ENCODE assay signal across 9 mouse cellular contexts in genomic region chr17:26660192-26660912, GRCm38 (mm10). TPM values are rescaled to one million over a fixed set of nuclear protein-coding genes. Genes with fewer than 3 reads are reported as not detected.
DNase-seq lines count a peak whose midpoint lies in the region; ATAC-seq and TF ChIP-seq lines count a peak whose summit lies in the region.
"Had no signal": no experiment of that assay in that cellular context is flagged by ENCODE, and none has a peak within 500 bp of the region (broad histone marks: within the 10 kb centered on the region; RNA-seq: fewer than 3 reads in every experiment).

No protein-coding gene starts in this region.

- WGBS in intestine, embryonic 14.5 days: 21% methylated on average over 20 of the region's 21 CpGs
- 21% methylated on average over 21 of the region's 21 CpGs for WGBS in intestine, embryonic 16.5 days
- WGBS in intestine, postnatal 0 days: 23% methylated on average over 20 of the region's 21 CpGs
- 24% methylated on average over 21 of the region's 21 CpGs for WGBS in midbrain, embryonic 15.5 days
- 29% methylated on average over 21 of the region's 21 CpGs for WGBS in spleen, adult 2 months

- no peaks in the 10 kb centered on the region for H3K27me3 ChIP-seq in intestine, embryonic 14.5 days (replicated peaks; ENCODE audit: control insufficient read depth, insufficient read depth, low read length)
- no peaks in the 10 kb centered on the region for H3K27me3 ChIP-seq in intestine, embryonic 16.5 days (replicated peaks; ENCODE audit: control insufficient read depth, insufficient read depth, low read length)
- H3K27me3 ChIP-seq in intestine, postnatal 0 days (replicated peaks; ENCODE audit: control insufficient read depth, insufficient read depth, low read length): no peaks in the 10 kb centered on the region
- H3K27me3 ChIP-seq in midbrain, embryonic 15.5 days (replicated peaks): no peaks in the 10 kb centered on the region
- H3K27me3 ChIP-seq in spleen, adult 2 months (ENCODE audit: control insufficient read depth, insufficient read depth, low read length): no peaks in the 10 kb centered on the region
- H3K27me3 ChIP-seq: stomach, embryonic 15.5 days had no signal

- no peak overlapping the region for H3K4me3 ChIP-seq in intestine, embryonic 14.5 days (ENCODE audit: low read depth, low read length)
- H3K4me3 ChIP-seq in intestine, embryonic 16.5 days (ENCODE audit: low read length): no peak overlapping the region
- no peak overlapping the region for H3K4me3 ChIP-seq in intestine, postnatal 0 days (ENCODE audit: low read depth, low read length)
- 0 out of 2 replicates have a peak overlapping the region, but pooled peaks have one; percentile 7 for H3K4me3 ChIP-seq in midbrain, embryonic 15.5 days
- H3K4me3 ChIP-seq in spleen, adult 2 months (ENCODE audit: extremely low read depth, insufficient read depth, insufficient read length): no peak overlapping the region
- H3K4me3 ChIP-seq: stomach, embryonic 15.5 days had no signal

- peak overlapping the region; percentile 20; the same call in 1 of the 2 replicates for H3K4me2 ChIP-seq in intestine, embryonic 14.5 days (ENCODE audit: low read length)
- H3K4me2 ChIP-seq in intestine, embryonic 16.5 days (ENCODE audit: low read depth, low read length): no peak overlapping the region
- H3K4me2 ChIP-seq in intestine, postnatal 0 days (replicated peaks; ENCODE audit: low read depth): no peak overlapping the region
- peak overlapping the region; percentile 30 for H3K4me2 ChIP-seq in midbrain, embryonic 15.5 days
- H3K4me2 ChIP-seq: stomach, embryonic 15.5 days had no signal

- no peak; the same call in 1 of the 2 replicates for ATAC-seq in intestine, embryonic 14.5 days (replicated peaks; ENCODE audit: low FRiP score, low TSS enrichment, low read depth)
- no peak for ATAC-seq in intestine, embryonic 16.5 days
- peak; percentile 54 for ATAC-seq in common myeloid progenitor, adult 5-6 weeks (replicated peaks; ENCODE audit: low read depth, poor library complexity, severe bottlenecking)
- peak; percentile 23; the same call in 1 of the 2 replicates for ATAC-seq in intestine, postnatal 0 days
- ATAC-seq in midbrain, embryonic 15.5 days (replicated peaks): peak; percentile 59; the same call in 1 of the 2 replicates

- no peak overlapping the region for H3K9ac ChIP-seq in intestine, embryonic 14.5 days (ENCODE audit: low read length)
- H3K9ac ChIP-seq in intestine, embryonic 16.5 days (ENCODE audit: low read depth, low read length): no peak overlapping the region
- H3K9ac ChIP-seq in intestine, postnatal 0 days (ENCODE audit: low read depth, low read length): no peak overlapping the region
- H3K9ac ChIP-seq in midbrain, embryonic 15.5 days: no peak overlapping the region
- H3K9ac ChIP-seq: stomach, embryonic 15.5 days had no signal

- no peak overlapping the region for H3K27ac ChIP-seq in intestine, embryonic 14.5 days (ENCODE audit: low read depth)
- H3K27ac ChIP-seq in intestine, embryonic 16.5 days (ENCODE audit: low read length): no peak overlapping the region
- H3K27ac ChIP-seq in intestine, postnatal 0 days (ENCODE audit: low read depth, low read length): no peak overlapping the region
- no peak overlapping the region for H3K27ac ChIP-seq in midbrain, embryonic 15.5 days
- H3K27ac ChIP-seq in spleen, adult 2 months (ENCODE audit: insufficient read depth, low read length): no peak overlapping the region
- H3K27ac ChIP-seq: stomach, embryonic 15.5 days had no signal

- peak; percentile 88 for DNase-seq in intestine, embryonic 14.5 days (ENCODE audit: low spot score)
- peak; percentile 67 to 73 for DNase-seq in gastrocnemius, adult 8-10 months (ENCODE audit: low spot score in 2 of 2)
- peak; percentile 90 to 94 for DNase-seq in left cerebral cortex, postnatal 25 days (ENCODE audit: low spot score in 2 of 2)
- DNase-seq in spleen, adult 2 months (ENCODE audit: low read depth in 1 of 2, low spot score in 2 of 2): peak; percentile 26 to 75

- no peaks in the 10 kb centered on the region; the same call in 1 of the 2 replicates for H3K4me1 ChIP-seq in intestine, embryonic 14.5 days (replicated peaks; ENCODE audit: control insufficient read depth, insufficient read depth, low read length)
- H3K4me1 ChIP-seq in intestine, embryonic 16.5 days (ENCODE audit: control insufficient read depth, insufficient read depth, low read length): peaks cover 7% of the 10 kb centered on the region
- peaks cover 6% of the 10 kb centered on the region for H3K4me1 ChIP-seq in intestine, postnatal 0 days (replicated peaks; ENCODE audit: control insufficient read depth, insufficient read depth, low read length)
- H3K4me1 ChIP-seq in midbrain, embryonic 15.5 days: peaks cover 18% of the 10 kb centered on the region
- peaks cover 5% of the 10 kb centered on the region; the same call in 1 of the 2 replicates for H3K4me1 ChIP-seq in spleen, adult 2 months (ENCODE audit: control insufficient read depth, insufficient read depth, insufficient read length)

- TF ChIP-seq CTCF in intestine, postnatal 0 days (IDR thresholded peaks at IDR 0.05; ENCODE audit: low read depth): peak; percentile 84
- TF ChIP-seq CTCF in spleen, adult 2 months (IDR thresholded peaks at IDR 0.05; ENCODE audit: extremely low read depth, insufficient read depth, insufficient read length, insufficient replicate concordance): peak; percentile 84

- H3K36me3 ChIP-seq in intestine, embryonic 14.5 days (ENCODE audit: control insufficient read depth, insufficient read depth, low read length): peaks cover 17% of the 10 kb centered on the region
- 0 out of 2 replicates have a peak, but pooled peaks cover 4% of the 10 kb centered on the region for H3K36me3 ChIP-seq in intestine, embryonic 16.5 days (ENCODE audit: control insufficient read depth, insufficient read depth, low read length)
- peaks cover 19% of the 10 kb centered on the region; the same call in 1 of the 2 replicates for H3K36me3 ChIP-seq in intestine, postnatal 0 days (ENCODE audit: control insufficient read depth, insufficient read depth)
- H3K36me3 ChIP-seq in midbrain, embryonic 15.5 days (replicated peaks): peaks cover 8% of the 10 kb centered on the region
- no peaks in the 10 kb centered on the region for H3K36me3 ChIP-seq in spleen, adult 2 months (ENCODE audit: control insufficient read depth, insufficient read depth, low read length)

- H3K9me3 ChIP-seq in intestine, embryonic 14.5 days (ENCODE audit: control insufficient read depth, low read length): no peaks in the 10 kb centered on the region
- H3K9me3 ChIP-seq in intestine, embryonic 16.5 days (ENCODE audit: control insufficient read depth, low read length): no peaks in the 10 kb centered on the region
- no peaks in the 10 kb centered on the region for H3K9me3 ChIP-seq in intestine, postnatal 0 days (ENCODE audit: control insufficient read depth)
- no peaks in the 10 kb centered on the region for H3K9me3 ChIP-seq in midbrain, embryonic 15.5 days
- H3K9me3 ChIP-seq: stomach, embryonic 15.5 days had no signal

- intact Hi-C loops in left cerebral cortex, postnatal 25 days (cut with DNase I): loop anchor here (1.0 to 5.0 kb wide), 3 partner anchors 57 to 226 kb away; partner anchors contain the start of genes Bnip1 and Crebrf

- no peak for TF ChIP-seq POLR2A in spleen, adult 2 months (IDR thresholded peaks at IDR 0.05; ENCODE audit: low read depth, low read length)

RNA-seq across cellular contexts. Expression of gene Atp6v0e, which starts 2.7 kb away (rescaled TPM):
- 216 and 217 TPM in 2 replicates for polyA plus RNA-seq in intestine, embryonic 14.5 days (2014; fragmentation: Nextera tagmentation; extraction: Ambion mirVana)
- 311 and 334 TPM in 2 replicates for polyA plus RNA-seq in intestine, embryonic 16.5 days (2015; fragmentation: Nextera tagmentation; extraction: Ambion mirVana)
- total RNA-seq in common myeloid progenitor, adult 5-6 weeks (2017): 236 and 246 TPM in 2 replicates
- 10 to 100 TPM; 42.0 to 50.3 (median 45.8) TPM for total RNA-seq in gastrocnemius, adult 8-10 months (2022)
- polyA plus RNA-seq in intestine, postnatal 0 days (2015; fragmentation: Nextera tagmentation; extraction: Ambion mirVana): 523 and 571 TPM in 2 replicates
- 10 to 100 TPM; 40.7 to 41.7 TPM for total RNA-seq in left cerebral cortex, postnatal 25 days (2021)
- polyA plus RNA-seq in midbrain, embryonic 15.5 days (2015; fragmentation: Nextera tagmentation; extraction: Ambion mirVana): 82.7 and 89.4 TPM in 2 replicates
- polyA plus RNA-seq in spleen, adult 2 months (2012; rRNA removed): 150 and 192 TPM in 2 replicates

RNA-seq across cellular contexts. Expression of gene Crebrf, which starts 55.1 kb away (rescaled TPM):
- polyA plus RNA-seq in intestine, embryonic 14.5 days (2014; fragmentation: Nextera tagmentation; extraction: Ambion mirVana): 8.1 and 8.5 TPM in 2 replicates
- polyA plus RNA-seq in intestine, embryonic 16.5 days (2015; fragmentation: Nextera tagmentation; extraction: Ambion mirVana): 8.1 and 9.4 TPM in 2 replicates
- 24.3 and 33.2 TPM in 2 replicates for total RNA-seq in common myeloid progenitor, adult 5-6 weeks (2017)
- 10 to 100 TPM; 40.9 to 48.0 (median 42.9) TPM for total RNA-seq in gastrocnemius, adult 8-10 months (2022)
- 13.5 and 15.1 TPM in 2 replicates for polyA plus RNA-seq in intestine, postnatal 0 days (2015; fragmentation: Nextera tagmentation; extraction: Ambion mirVana)
- 10 to 100 TPM; 88.2 to 96.2 TPM for total RNA-seq in left cerebral cortex, postnatal 25 days (2021)
- polyA plus RNA-seq in midbrain, embryonic 15.5 days (2015; fragmentation: Nextera tagmentation; extraction: Ambion mirVana): 11.8 and 14.8 TPM in 2 replicates
- 4.5 and 5.4 TPM in 2 replicates for polyA plus RNA-seq in spleen, adult 2 months (2012; rRNA removed)

Comparison
In these comparisons a context has a peak if more than half of its experiments do, and no peak if none do; other contexts are left out.
1. ATAC-seq: peak in common myeloid progenitor, adult 5-6 weeks (single experiment), intestine, postnatal 0 days (single experiment) and midbrain, embryonic 15.5 days (single experiment); none in intestine, embryonic 14.5 days (single experiment) and intestine, embryonic 16.5 days (single experiment).
2. H3K4me2 ChIP-seq: peak in intestine, embryonic 14.5 days (single experiment) and midbrain, embryonic 15.5 days (single experiment); none in intestine, embryonic 16.5 days (single experiment) and intestine, postnatal 0 days (single experiment).
3. Peak in every context shown above with its lines, with median percentiles within 50 percentile points of each other: DNase-seq.